9 mouse cellular contexts compared by ENCODE assay signal in the genomic region with DNA sequence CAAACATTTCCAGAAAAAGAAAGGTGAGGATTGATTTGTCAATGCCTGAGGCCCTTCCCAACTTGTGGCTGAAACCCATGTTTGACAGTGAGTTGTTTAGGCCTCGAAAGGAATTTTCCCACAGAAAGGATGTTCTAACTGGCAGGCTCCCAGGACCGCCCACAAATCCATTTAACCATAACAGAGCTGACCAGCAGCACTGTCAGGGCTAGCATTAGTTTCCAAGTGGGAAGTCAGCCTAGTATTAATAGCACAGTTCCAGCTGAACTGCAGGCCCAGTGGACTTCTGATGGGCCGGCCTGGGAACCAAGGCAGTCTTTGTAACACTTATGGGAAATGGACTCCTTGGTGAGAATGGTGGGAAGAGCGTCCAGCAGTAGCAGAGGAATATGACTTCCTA.
DNase-seq lines count a peak whose midpoint lies in the region; ATAC-seq and TF ChIP-seq lines count a peak whose summit lies in the region.
"Had no signal": no experiment of that assay in that cellular context is flagged by ENCODE, and none has a peak within 500 bp of the region (broad histone marks: within the 10 kb centered on the region; RNA-seq: fewer than 3 reads in every experiment).

No protein-coding gene starts in this region.

- no peak overlapping the region for H3K27ac ChIP-seq in kidney, adult 2 months (ENCODE audit: insufficient read depth, low read depth, low read length)
- H3K27ac ChIP-seq in kidney, embryonic 15.5 days = no peak overlapping the region
- H3K27ac ChIP-seq in lung, embryonic 16.5 days (ENCODE audit: low read length) = peak overlapping the region; percentile 57
- H3K27ac ChIP-seq in layer of hippocampus, adult 2 months = no peak overlapping the region
- H3K27ac ChIP-seq: limb, embryonic 13.5 days had no signal

- 45% methylated on average over 4 of the region's 4 CpGs for WGBS in kidney, adult 2 months
- 60% methylated on average over 4 of the region's 4 CpGs for WGBS in kidney, embryonic 15.5 days
- 50% methylated on average over 4 of the region's 4 CpGs for WGBS in lung, embryonic 16.5 days

- TF ChIP-seq CTCF in kidney, adult 2 months (conservative IDR thresholded peaks at IDR 0.05; ENCODE audit: insufficient read depth, insufficient read length, low read depth, low read length) = no peak
- no peak for TF ChIP-seq CTCF in layer of hippocampus, adult 2 months (conservative IDR thresholded peaks at IDR 0.05)

- no peaks in the 10 kb centered on the region for H3K9me3 ChIP-seq in kidney, embryonic 15.5 days (replicated peaks)
- H3K9me3 ChIP-seq in lung, embryonic 16.5 days (ENCODE audit: control insufficient read depth, low read length) = no peaks in the 10 kb centered on the region
- H3K9me3 ChIP-seq: limb, embryonic 13.5 days had no signal

- DNase-seq in kidney, adult 2 months = peak; percentile 62
- DNase-seq in adipocyte (ENCODE audit: low spot score) = peak; percentile 82
- DNase-seq in gastrocnemius, postnatal 36 days = peak; percentile 17 to 42
- DNase-seq in layer of hippocampus, adult 2 months (ENCODE audit: low spot score in 2 of 2) = no peak
- DNase-seq in layer of hippocampus, postnatal 36 days = no peak

- no peaks in the 10 kb centered on the region for H3K4me1 ChIP-seq in kidney, adult 2 months (ENCODE audit: control insufficient read depth, insufficient read depth, low read length)
- H3K4me1 ChIP-seq in kidney, embryonic 15.5 days = no peaks in the 10 kb centered on the region
- peaks cover 2% of the 10 kb centered on the region; the same call in 1 of the 2 replicates for H3K4me1 ChIP-seq in lung, embryonic 16.5 days (replicated peaks; ENCODE audit: control insufficient read depth, insufficient read depth, low read length)
- H3K4me1 ChIP-seq: limb, embryonic 13.5 days had no signal

- intact Hi-C loops in gastrocnemius, postnatal 36 days (cut with DNase I) = no loop called here

- no peak overlapping the region for H3K4me2 ChIP-seq in kidney, embryonic 15.5 days
- no peak overlapping the region for H3K4me2 ChIP-seq in lung, embryonic 16.5 days (ENCODE audit: low read depth, low read length)
- H3K4me2 ChIP-seq: limb, embryonic 13.5 days had no signal

- no peak overlapping the region for H3K9ac ChIP-seq in kidney, embryonic 15.5 days
- H3K9ac ChIP-seq in lung, embryonic 16.5 days (ENCODE audit: low read length) = no peak overlapping the region
- H3K9ac ChIP-seq: limb, embryonic 13.5 days had no signal

- H3K27me3 ChIP-seq in kidney, adult 2 months (replicated peaks; ENCODE audit: control insufficient read depth, insufficient read depth, low read length) = no peaks in the 10 kb centered on the region
- peaks cover 11% of the 10 kb centered on the region for H3K27me3 ChIP-seq in kidney, embryonic 15.5 days
- H3K27me3 ChIP-seq in lung, embryonic 16.5 days (ENCODE audit: control insufficient read depth, insufficient read depth, low read depth, low read length) = no peaks in the 10 kb centered on the region; the same call in 1 of the 2 replicates

- no peak overlapping the region for H3K4me3 ChIP-seq in kidney, adult 2 months (ENCODE audit: insufficient read depth, low read depth, low read length)
- no peak overlapping the region for H3K4me3 ChIP-seq in kidney, embryonic 15.5 days (replicated peaks)
- no peak overlapping the region for H3K4me3 ChIP-seq in lung, embryonic 16.5 days (ENCODE audit: low read length)
- H3K4me3 ChIP-seq in layer of hippocampus, adult 2 months = no peak overlapping the region
- H3K4me3 ChIP-seq: limb, embryonic 13.5 days had no signal

- H3K36me3 ChIP-seq in kidney, adult 2 months (ENCODE audit: control insufficient read depth, insufficient read depth, low read length) = no peaks in the 10 kb centered on the region
- no peaks in the 10 kb centered on the region for H3K36me3 ChIP-seq in kidney, embryonic 15.5 days
- no peaks in the 10 kb centered on the region for H3K36me3 ChIP-seq in lung, embryonic 16.5 days (ENCODE audit: control insufficient read depth, insufficient read depth, low read length)
- H3K36me3 ChIP-seq: limb, embryonic 13.5 days had no signal

- ATAC-seq in kidney, embryonic 15.5 days (replicated peaks; ENCODE audit: low FRiP score) = no peak
- peak; percentile 89 for ATAC-seq in lung, embryonic 16.5 days (ENCODE audit: low read depth)
- no peak for ATAC-seq in granulocyte monocyte progenitor cell, adult 5-6 weeks (replicated peaks; ENCODE audit: poor library complexity, severe bottlenecking)

- TF ChIP-seq POLR2A in kidney, adult 2 months (IDR thresholded peaks at IDR 0.05; ENCODE audit: low read depth, low read length) = no peak

Comparison
In these comparisons a context has a peak if more than half of its experiments do, and no peak if none do; other contexts are left out.
1. DNase-seq: peak in kidney, adult 2 months (single experiment), adipocyte (single experiment) and gastrocnemius, postnatal 36 days (2 of 2); none in layer of hippocampus, adult 2 months (0 of 2) and layer of hippocampus, postnatal 36 days (0 of 2).